Mouse (Mus musculus) forebrain, postnatal 0 days (tissue): ENCODE measurements around the gene Vmn2r111. TPM values are rescaled to one million over a fixed set of nuclear protein-coding genes. Genes with fewer than 3 reads are reported as not detected.
"Not testable (repeated sequence)": the region's sequence is repeated elsewhere in the genome, so short reads cannot be mapped to it uniquely, and the experiment has no call there.

Experiments
- ATAC-seq: fragments of 200-750 bp; cut with Nextera tagmentation; 2 replicates; pipeline ENCODE4 v1.8.0; 2017; ENCODE audit warnings: mild to moderate bottlenecking, moderate library complexity
- DNase-seq: peaks from one replicate; pipeline ENCODE4 v3.0.0-alpha.2; 2015
- H3K27ac ChIP-seq: fragments of 300-500 bp; sonication (generic); 2 replicates; pipeline ENCODE4 v1.5.1; 2014; ENCODE audit warnings: low read depth, mild to moderate bottlenecking, antibody characterized with exemption, low read length, moderate library complexity, mixed read lengths
- H3K27me3 ChIP-seq: fragments of 300-500 bp; sonication (generic); 2 replicates; pipeline ENCODE4 v1.6.1; 2014; ENCODE audit warnings: mild to moderate bottlenecking, low read length, mixed read lengths; ENCODE audit not compliant: insufficient read depth
- H3K36me3 ChIP-seq: fragments of 300-500 bp; sonication (generic); 2 replicates; pipeline ENCODE4 v1.6.1; 2014; ENCODE audit warnings: mild to moderate bottlenecking, moderate library complexity; ENCODE audit not compliant: insufficient read depth
- H3K4me1 ChIP-seq: fragments of 300-500 bp; sonication (generic); 2 replicates; pipeline ENCODE4 v1.6.1; 2014; ENCODE audit warnings: antibody characterized with exemption; ENCODE audit not compliant: insufficient read depth
- H3K4me2 ChIP-seq: fragments of 300-500 bp; sonication (generic); 2 replicates; pipeline ENCODE4 v1.6.1; 2014; ENCODE audit warnings: low read depth, mild to moderate bottlenecking, moderate library complexity
- H3K4me3 ChIP-seq: fragments of 300-500 bp; sonication (generic); 2 replicates; pipeline ENCODE4 v1.5.1; 2014; ENCODE audit warnings: low read depth, low read length, mixed read lengths
- H3K9ac ChIP-seq: fragments of 300-500 bp; sonication (generic); 2 replicates; pipeline ENCODE4 v1.6.1; 2014; ENCODE audit warnings: mild to moderate bottlenecking
- H3K9me3 ChIP-seq: fragments of 300-500 bp; sonication (generic); 2 replicates; pipeline ENCODE4 v1.6.1; 2016; ENCODE audit warnings: low read length
- CTCF ChIP-seq: sonication (generic); IDR thresholded peaks from 2 replicates; pipeline ENCODE4 v1.5.1; 2016; ENCODE audit warnings: antibody characterized with exemption, control low read depth, low read depth
- WGBS: fragments of 180-500 bp; shearing (Covaris S2); extraction: QIAGEN DNeasy Blood & Tissue Kit; methylation state at CpG from one replicate; pipeline ENCODE4 v1.1.7; 2014; 5-methylcytosine and 5-hydroxymethylcytosine counted together
- polyA plus RNA-seq: library from polyadenylated mRNA; unstranded; fragments of >200 nt; fragmentation: Nextera tagmentation; extraction: Ambion mirVana; gene quantifications from 2 replicates; pipeline ENCODE4 v1.2.1, GENCODE M21; 2015
- total RNA-seq: library from RNA; depleted of rRNA; stranded (reverse); fragments of >200 nt; gene quantifications from 2 replicates; pipeline ENCODE4 v1.2.3, GENCODE M21; 2014; rRNA removed

Vmn2r111 gene
- not detected in 2 replicates for total RNA-seq
- polyA plus RNA-seq: not detected in 2 replicates

GRCm38 (mm10) chr17:22573382-22573781 is at the start of gene Vmn2r111:
TSS of gene Vmn2r111 (minus strand) at chr17:22573482.
- H3K9me3 ChIP-seq, DNase-seq, H3K4me1 ChIP-seq, H3K4me3 ChIP-seq, H3K9ac ChIP-seq, H3K27me3 ChIP-seq, H3K27ac ChIP-seq, ATAC-seq, H3K4me2 ChIP-seq, H3K36me3 ChIP-seq: not testable (repeated sequence)
- WGBS: 58% methylated on average over 1 of the region's 1 CpGs

DNA sequence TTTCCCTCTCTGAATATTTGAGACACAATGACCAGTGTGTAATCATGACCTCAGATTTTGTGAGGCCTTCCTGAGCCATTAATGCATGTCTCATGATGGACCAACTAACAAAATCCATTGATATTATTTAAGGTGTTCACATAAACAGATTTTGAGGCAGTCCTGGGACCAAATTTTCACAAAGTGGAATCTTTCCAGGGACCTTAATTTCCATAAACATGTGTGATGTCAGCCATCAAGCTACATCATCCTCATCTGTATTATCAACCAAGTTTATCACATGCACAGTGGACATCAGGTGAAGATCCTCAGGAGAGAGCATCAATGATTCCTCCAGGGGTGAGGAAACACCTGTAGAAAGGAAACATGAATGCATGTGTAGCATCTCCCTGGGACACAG is 27.4 kb upstream of the Vmn2r111 start, which contains the start of gene Vmn2r112:
Vmn2r112 (plus strand) TSS at position 301 of the 400 bp plus-strand sequence.
- H3K9ac ChIP-seq, DNase-seq, H3K36me3 ChIP-seq, H3K27me3 ChIP-seq, H3K4me3 ChIP-seq, ATAC-seq, H3K27ac ChIP-seq, H3K4me2 ChIP-seq, H3K4me1 ChIP-seq, H3K9me3 ChIP-seq: not testable (repeated sequence)

DNA sequence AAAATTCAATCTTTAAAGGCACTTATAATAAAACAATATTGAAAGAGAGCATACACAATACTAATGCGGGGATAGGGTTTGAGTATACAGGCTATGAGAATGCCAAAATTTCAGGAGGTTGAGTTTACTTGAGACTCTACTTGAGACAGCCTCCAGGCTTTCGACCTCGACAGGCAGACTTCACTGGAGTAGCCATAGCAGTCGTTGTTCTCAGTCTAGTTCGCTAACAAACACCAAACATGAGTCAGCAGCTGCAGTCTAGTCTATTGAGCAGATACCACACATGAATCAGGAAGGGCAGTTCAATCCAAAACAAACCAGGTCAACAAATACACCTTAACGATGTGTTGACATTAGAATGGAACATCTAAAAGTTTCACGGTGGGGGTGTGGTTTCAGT is 52.8 kb downstream of the Vmn2r111 start:
- not testable (repeated sequence) for H3K27ac ChIP-seq, ATAC-seq, H3K9me3 ChIP-seq, H3K4me3 ChIP-seq, H3K36me3 ChIP-seq, H3K27me3 ChIP-seq, DNase-seq, H3K9ac ChIP-seq, H3K4me1 ChIP-seq, H3K4me2 ChIP-seq
- WGBS: 85% methylated on average over 7 of the region's 7 CpGs

GRCm38 (mm10) chr17:22520037-22520436 is 53.2 kb downstream of the Vmn2r111 start:
- not testable (repeated sequence) for H3K4me3 ChIP-seq, H3K27ac ChIP-seq, ATAC-seq, H3K4me1 ChIP-seq, H3K4me2 ChIP-seq, DNase-seq, H3K9me3 ChIP-seq, H3K9ac ChIP-seq, H3K36me3 ChIP-seq, H3K27me3 ChIP-seq
- 60% methylated on average over 3 of the region's 3 CpGs for whole genome bisulfite sequencing

GRCm38 (mm10) chr17:22497120-22497519 is 76.2 kb downstream of the Vmn2r111 start:
- no peak overlapping the region for H3K4me2 ChIP-seq
- H3K36me3 ChIP-seq: no peaks in the 10 kb centered on the region
- ATAC-seq (no peak), DNase-seq (no peak)
- no peak overlapping the region for H3K4me3 ChIP-seq
- WGBS: 81% methylated on average over 4 of the region's 4 CpGs
- TF ChIP-seq CTCF: no peak
- no peaks in the 10 kb centered on the region for H3K4me1 ChIP-seq
- H3K9me3 ChIP-seq: no peaks in the 10 kb centered on the region
- H3K27me3 ChIP-seq: no peaks in the 10 kb centered on the region
- no peak overlapping the region for H3K9ac ChIP-seq
- H3K27ac ChIP-seq: no peak overlapping the region

Other genes starting within 250 kb of the Vmn2r111 start
- gene Zfp944, start 212.1 kb downstream of the Vmn2r111 start, total RNA-seq: 12.1 and 12.9 TPM in 2 replicates
- gene Zfp944, start 212.1 kb downstream of the Vmn2r111 start, polyA plus RNA-seq: 10.1 and 11.6 TPM in 2 replicates
- gene Zfp758, start 212.0 kb downstream of the Vmn2r111 start, total RNA-seq: 10.0 and 10.7 TPM in 2 replicates
- 3.8 and 6.3 TPM in 2 replicates for gene Zfp758, start 212.0 kb downstream of the Vmn2r111 start, polyA plus RNA-seq
- gene Zfp946, start 149.3 kb downstream of the Vmn2r111 start, total RNA-seq: 16.8 and 18.1 TPM in 2 replicates
- gene Zfp946, start 149.3 kb downstream of the Vmn2r111 start, polyA plus RNA-seq: 18.3 and 25.1 TPM in 2 replicates
- gene Vmn2r112, start 27.5 kb upstream of the Vmn2r111 start, total RNA-seq: not detected in 2 replicates
- not detected in 2 replicates for gene Vmn2r112, start 27.5 kb upstream of the Vmn2r111 start, polyA plus RNA-seq